Mouse (Mus musculus) liver, embryonic 14.5 days (tissue): ENCODE results near the gene Theg. TPM values are rescaled to one million over a fixed set of nuclear protein-coding genes. Genes with fewer than 3 reads are reported as not detected.

ENCODE experiments used
- ATAC-seq: fragments of 200-750 bp; cut with Nextera tagmentation; 2 replicates; pipeline ENCODE4 v1.8.0; 2017; ENCODE audit warnings: moderate number of reproducible peaks, mild to moderate bottlenecking, moderate library complexity; ENCODE audit not compliant: insufficient read depth
- DNase-seq, 3 experiments: peaks; one replicate each; pipeline ENCODE4 v3.0.0-alpha.2; 2012 to 2013; ENCODE audit warnings: low read depth in 3 of 3, low spot score in 3 of 3
- H3K27ac ChIP-seq: fragments of 300-500 bp; sonication (generic); 2 replicates; pipeline ENCODE4 v1.5.1; 2014; ENCODE audit warnings: moderate library complexity, mild to moderate bottlenecking, control low read depth, inconsistent platforms
- H3K27me3 ChIP-seq: fragments of 300-500 bp; sonication (generic); 2 replicates; pipeline ENCODE4 v1.6.1; 2014; ENCODE audit warnings: mild to moderate bottlenecking, low read length, moderate library complexity; ENCODE audit not compliant: control insufficient read depth, insufficient read depth
- H3K36me3 ChIP-seq: fragments of 300-500 bp; sonication (generic); replicated peaks from 2 replicates; pipeline ENCODE4 v1.6.1; 2014; ENCODE audit warnings: low read depth; ENCODE audit not compliant: control insufficient read depth, insufficient read depth
- H3K4me1 ChIP-seq, 2 experiments: fragments of 200-500 bp in 1 of 2; fragments of 300-500 bp in 1 of 2; sonication (generic) in 1 of 2; replicated peaks; 2 replicates each; pipeline ENCODE4 v1.6.1; 2012 to 2014; ENCODE audit warnings: antibody characterized with exemption in 1 of 2, inconsistent platforms in 1 of 2, low read length in 1 of 2; ENCODE audit not compliant: control insufficient read depth in 2 of 2, insufficient read depth in 2 of 2
- H3K4me2 ChIP-seq: fragments of 300-500 bp; sonication (generic); 2 replicates; pipeline ENCODE4 v1.6.1; 2014; ENCODE audit warnings: low read depth, mild to moderate bottlenecking, control low read depth, moderate library complexity
- H3K4me3 ChIP-seq, 2 experiments: fragments of 200-500 bp in 1 of 2; fragments of 300-500 bp in 1 of 2; sonication (generic) in 1 of 2; 2 replicates each; pipeline ENCODE4 v1.5.1; 2012 to 2014; ENCODE audit warnings: low read depth in 2 of 2, low read length in 2 of 2, mild to moderate bottlenecking in 2 of 2, control low read depth in 1 of 2, inconsistent platforms in 1 of 2, moderate library complexity in 1 of 2; ENCODE audit not compliant: insufficient read depth in 1 of 2
- H3K9ac ChIP-seq: fragments of 300-500 bp; sonication (generic); replicated peaks from 2 replicates; pipeline ENCODE4 v1.6.1; 2014; ENCODE audit warnings: mild to moderate bottlenecking, control low read depth, moderate library complexity
- H3K9me3 ChIP-seq: fragments of 300-500 bp; sonication (generic); 2 replicates; pipeline ENCODE4 v1.6.1; 2016; ENCODE audit warnings: low read length, mixed read lengths; ENCODE audit not compliant: control insufficient read depth
- CTCF ChIP-seq: IDR thresholded peaks from 2 replicates; pipeline ENCODE4 v1.5.1; 2016; ENCODE audit warnings: antibody characterized with exemption, low read depth, control low read depth
- EP300 ChIP-seq: IDR thresholded peaks from 2 replicates; pipeline ENCODE4 v1.6.1; 2016; ENCODE audit warnings: antibody characterized with exemption, low read depth
- WGBS: fragments of 180-500 bp; shearing (Covaris S2); extraction: QIAGEN DNeasy Blood & Tissue Kit; methylation state at CpG from one replicate; pipeline ENCODE4 v1.1.7; 2014; ENCODE audit not compliant: insufficient replicate concordance; 5-methylcytosine and 5-hydroxymethylcytosine counted together
- polyA plus RNA-seq, 2 experiments: library from polyadenylated mRNA; depleted of rRNA in 1 of 2; stranded (reverse) in 1 of 2; unstranded in 1 of 2; fragments of >200 nt; fragmentation: Nextera tagmentation in 1 of 2; extraction: Ambion mirVana in 1 of 2; gene quantifications; 2 replicates each; pipeline versions ENCODE4 v1.2.1 to v1.2.3; 2012 to 2014

Gene Theg
- polyA plus RNA-seq, 2 experiments = not detected

GRCm38 (mm10) chr10:79585723-79586122 is 1.4 kb downstream of the Theg start:
- WGBS = 77% methylated on average over 5 of the region's 5 CpGs
- no peaks in the 10 kb centered on the region for H3K27me3 ChIP-seq
- no peak overlapping the region for H3K9ac ChIP-seq
- ATAC-seq = no peak
- H3K9me3 ChIP-seq = no peaks in the 10 kb centered on the region
- H3K27ac ChIP-seq = no peak overlapping the region
- H3K4me3 ChIP-seq = no peak overlapping the region
- TF ChIP-seq EP300 = no peak
- TF ChIP-seq CTCF = no peak
- H3K4me2 ChIP-seq = no peak overlapping the region
- no peak for DNase-seq
- H3K4me1 ChIP-seq = no peaks in the 10 kb centered on the region
- H3K36me3 ChIP-seq = no peaks in the 10 kb centered on the region

- no peak overlapping the region for H3K4me3 ChIP-seq
Measured at GRCm38 (mm10) chr10:79585136-79585535, 2.0 kb downstream of the Theg start.

GRCm38 (mm10) chr10:79584426-79584825 is 2.7 kb downstream of the Theg start:
- no peak for TF ChIP-seq CTCF
- no peak for TF ChIP-seq EP300
- H3K36me3 ChIP-seq = no peaks in the 10 kb centered on the region
- H3K4me3 ChIP-seq = no peak overlapping the region
- 60% methylated on average over 9 of the region's 9 CpGs for WGBS
- no peaks in the 10 kb centered on the region for H3K4me1 ChIP-seq
- H3K9ac ChIP-seq = no peak overlapping the region
- ATAC-seq = no peak
- H3K27me3 ChIP-seq = no peaks in the 10 kb centered on the region
- H3K4me2 ChIP-seq = no peak overlapping the region
- no peak for DNase-seq
- H3K9me3 ChIP-seq = no peaks in the 10 kb centered on the region
- H3K27ac ChIP-seq = no peak overlapping the region

More at GRCm38 (mm10) chr10:79585136-79585535, 2.0 kb downstream of the Theg start:
- no peaks in the 10 kb centered on the region for H3K27me3 ChIP-seq
- H3K9ac ChIP-seq = no peak overlapping the region
- no peaks in the 10 kb centered on the region for H3K36me3 ChIP-seq
- no peak for DNase-seq
- no peak for ATAC-seq
- TF ChIP-seq CTCF = no peak
- no peak for TF ChIP-seq EP300
- no peaks in the 10 kb centered on the region for H3K4me1 ChIP-seq
- no peak overlapping the region for H3K27ac ChIP-seq
- 69% methylated on average over 6 of the region's 6 CpGs for WGBS
- H3K4me2 ChIP-seq = no peak overlapping the region
- H3K9me3 ChIP-seq = no peaks in the 10 kb centered on the region

- H3K4me1 ChIP-seq = no peaks in the 10 kb centered on the region
- no peak overlapping the region for H3K4me2 ChIP-seq
- no peak overlapping the region for H3K27ac ChIP-seq
- 44% methylated on average over 7 of the region's 7 CpGs for WGBS
- H3K9me3 ChIP-seq = no peaks in the 10 kb centered on the region
- TF ChIP-seq CTCF = no peak
- no peak for TF ChIP-seq EP300
- H3K27me3 ChIP-seq = no peaks in the 10 kb centered on the region
- no peak for DNase-seq
- no peak for ATAC-seq
- no peak overlapping the region for H3K4me3 ChIP-seq
- H3K9ac ChIP-seq = no peak overlapping the region
- no peaks in the 10 kb centered on the region for H3K36me3 ChIP-seq
Measured at GRCm38 (mm10) chr10:79584021-79584420, 3.1 kb downstream of the Theg start.

GRCm38 (mm10) chr10:79581501-79581900 is 5.6 kb downstream of the Theg start:
- Histone ChIP-seq H3K9ac (no peak overlapping the region), H3K27ac (no peak overlapping the region), H3K4me1 (no peaks in the 10 kb centered on the region), H3K9me3 (no peaks in the 10 kb centered on the region), H3K4me2 (no peak overlapping the region), H3K4me3 (no peak overlapping the region), H3K36me3 (no peaks in the 10 kb centered on the region), H3K27me3 (no peaks in the 10 kb centered on the region)
- TF ChIP-seq EP300 (no peak), CTCF (no peak)
- no peak for DNase-seq
- ATAC-seq = no peak
- 61% methylated on average over 8 of the region's 8 CpGs for WGBS
